Mouse (Mus musculus) liver, adult 2 months (tissue): ENCODE measurements at regions not wholly inside any gene's neighbourhood (a gene's known extent, or its start where the extent isn't known, plus 50 kb on each side); places are given as distances from the start of the nearest gene placed in this dataset.

ENCODE experiments used
- DNase-seq: peaks from one replicate; pipeline ENCODE4 v3.0.0-alpha.2; 2011; ENCODE audit warnings: low read depth, low spot score; ENCODE audit errors: extremely low read depth
- H3K27ac ChIP-seq: fragments of 200-500 bp; replicated peaks from 2 replicates; pipeline ENCODE4 v1.5.1; 2012; ENCODE audit warnings: low read depth, mild to moderate bottlenecking, control low read depth, inconsistent platforms, low read length; ENCODE audit not compliant: insufficient read depth
- H3K27me3 ChIP-seq: fragments of 200-500 bp; 2 replicates; pipeline ENCODE4 v1.6.1; 2012; ENCODE audit warnings: mild to moderate bottlenecking, moderate library complexity, low read length, inconsistent platforms; ENCODE audit not compliant: control insufficient read depth, insufficient read depth
- H3K36me3 ChIP-seq: fragments of 200-500 bp; 2 replicates; pipeline ENCODE4 v1.6.1; 2012; ENCODE audit warnings: low read length, inconsistent platforms; ENCODE audit not compliant: control insufficient read depth, insufficient read depth
- H3K4me1 ChIP-seq: fragments of 200-500 bp; 2 replicates; pipeline ENCODE4 v1.6.1; 2011; ENCODE audit warnings: low read length; ENCODE audit not compliant: control insufficient read depth, insufficient read depth
- H3K4me3 ChIP-seq: fragments of 200-500 bp; 2 replicates; pipeline ENCODE4 v1.5.1; 2011; ENCODE audit warnings: low read depth, mild to moderate bottlenecking, control low read depth, low read length, moderate library complexity; ENCODE audit not compliant: insufficient read depth
- H3K79me2 ChIP-seq: fragments of 200-500 bp; 2 replicates; pipeline ENCODE4 v1.6.1; 2012; ENCODE audit warnings: inconsistent platforms, mild to moderate bottlenecking, low read length, moderate library complexity; ENCODE audit not compliant: control insufficient read depth, insufficient read depth
- H3K9ac ChIP-seq: fragments of 200-500 bp; 2 replicates; pipeline ENCODE4 v1.6.1; 2012; ENCODE audit warnings: low read depth, mild to moderate bottlenecking, control low read depth, inconsistent platforms, low read length
- CTCF ChIP-seq: fragments of 200-500 bp; IDR thresholded peaks from 2 replicates; pipeline ENCODE4 v1.5.1; 2011; ENCODE audit warnings: low read depth, low read length, control low read depth
- POLR2A ChIP-seq: fragments of 200-500 bp; IDR thresholded peaks from 2 replicates; pipeline ENCODE4 v1.6.1; 2011; ENCODE audit warnings: low read length, control low read depth; ENCODE audit not compliant: insufficient read depth; ENCODE audit errors: extremely low read depth
- WGBS: fragments of 180-500 bp; shearing (Covaris S2); methylation state at CpG from one replicate; pipeline ENCODE4 v1.1.7; 2018; 5-methylcytosine and 5-hydroxymethylcytosine counted together

DNA sequence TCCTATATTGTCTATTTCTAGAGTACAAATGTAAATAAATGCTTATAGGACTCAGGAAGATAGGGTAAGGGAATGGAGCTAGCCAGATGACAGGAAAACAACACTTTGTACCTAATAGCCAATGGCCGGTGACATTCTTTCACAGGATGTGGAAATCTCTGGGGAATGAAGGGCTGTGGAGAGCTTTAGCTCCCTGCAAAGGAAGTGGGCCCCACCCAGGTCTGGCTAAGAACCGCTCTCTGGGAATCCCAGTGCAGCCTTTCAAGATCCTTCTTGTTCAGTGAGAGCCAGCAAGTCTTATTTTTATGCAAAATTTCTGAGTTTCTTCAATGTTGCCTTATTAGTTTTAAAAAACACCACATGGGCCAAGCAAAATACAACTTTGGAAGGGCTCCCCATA is 54.7 kb upstream of the Pappa2 start:
- Histone ChIP-seq H3K4me1 (no peaks in the 10 kb centered on the region), H3K9ac (no peak overlapping the region), H3K36me3 (no peaks in the 10 kb centered on the region), H3K27me3 (no peaks in the 10 kb centered on the region), H3K4me3 (no peak overlapping the region), H3K79me2 (no peaks in the 10 kb centered on the region), H3K27ac (no peak overlapping the region)
- no peak for TF ChIP-seq POLR2A
- no peak for TF ChIP-seq CTCF
- no peak for DNase-seq
- 73% methylated on average over 2 of the region's 2 CpGs for WGBS

GRCm38 (mm10) chr1:159036371-159036770 is 56.1 kb upstream of the Pappa2 start:
- Histone ChIP-seq H3K36me3 (no peaks in the 10 kb centered on the region), H3K4me1 (no peaks in the 10 kb centered on the region), H3K79me2 (no peaks in the 10 kb centered on the region), H3K27ac (no peak overlapping the region), H3K27me3 (no peaks in the 10 kb centered on the region), H3K9ac (no peak overlapping the region), H3K4me3 (no peak overlapping the region)
- WGBS = 70% methylated on average over 6 of the region's 6 CpGs
- no peak for TF ChIP-seq CTCF
- TF ChIP-seq POLR2A = no peak
- DNase-seq = no peak

- Histone ChIP-seq H3K4me1 (no peaks in the 10 kb centered on the region), H3K27ac (no peak overlapping the region), H3K9ac (no peak overlapping the region), H3K27me3 (no peaks in the 10 kb centered on the region), H3K79me2 (no peaks in the 10 kb centered on the region), H3K4me3 (no peak overlapping the region), H3K36me3 (no peaks in the 10 kb centered on the region)
- WGBS = 61% methylated on average over 4 of the region's 4 CpGs
- no peak for TF ChIP-seq CTCF
- no peak for TF ChIP-seq POLR2A
- no peak for DNase-seq
These were observed 65.6 kb upstream of the Pappa2 start for GRCm38 (mm10) chr1:159045870-159046385.

GRCm38 (mm10) chr1:159065024-159065423 is 84.7 kb upstream of the Pappa2 start:
- no peak overlapping the region for H3K9ac ChIP-seq
- no peaks in the 10 kb centered on the region for H3K36me3 ChIP-seq
- no peak for TF ChIP-seq CTCF
- TF ChIP-seq POLR2A = no peak
- no peak for DNase-seq
- H3K79me2 ChIP-seq = no peaks in the 10 kb centered on the region
- H3K27ac ChIP-seq = no peak overlapping the region
- 32% methylated on average over 1 of the region's 1 CpGs for WGBS
- no peaks in the 10 kb centered on the region for H3K4me1 ChIP-seq
- H3K27me3 ChIP-seq = no peaks in the 10 kb centered on the region
- no peak overlapping the region for H3K4me3 ChIP-seq

GRCm38 (mm10) chr1:159099205-159099604 is 118.9 kb upstream of the Pappa2 start:
- no peaks in the 10 kb centered on the region for H3K36me3 ChIP-seq
- no peak for DNase-seq
- no peaks in the 10 kb centered on the region for H3K79me2 ChIP-seq
- no peak overlapping the region for H3K9ac ChIP-seq
- WGBS = 76% methylated on average over 2 of the region's 2 CpGs
- H3K27me3 ChIP-seq = no peaks in the 10 kb centered on the region
- H3K4me3 ChIP-seq = no peak overlapping the region
- no peaks in the 10 kb centered on the region for H3K4me1 ChIP-seq
- no peak for TF ChIP-seq POLR2A
- no peak for TF ChIP-seq CTCF
- no peak overlapping the region for H3K27ac ChIP-seq

DNA sequence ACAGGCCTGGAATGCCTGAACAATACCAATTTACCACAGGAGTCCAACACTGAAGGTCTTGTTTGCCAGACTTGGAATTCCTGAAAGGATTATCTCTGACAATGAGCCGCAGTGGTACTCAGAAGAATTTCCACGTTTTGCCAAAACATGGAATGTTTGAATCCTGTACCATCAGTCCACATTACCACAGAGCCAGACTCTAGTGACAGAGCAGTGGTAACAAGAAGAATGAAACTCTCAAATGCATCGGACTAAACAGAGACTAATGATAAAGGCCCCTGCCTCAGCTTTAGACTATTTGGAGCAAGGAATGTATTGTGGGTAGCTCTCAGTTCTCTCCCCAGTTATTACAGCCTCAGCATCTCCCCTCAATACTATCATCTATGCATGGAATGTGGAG is 109.9 kb upstream of the Cop1 start:
- peaks cover 3% of the 10 kb centered on the region; the same call in 1 of the 2 replicates for H3K4me1 ChIP-seq
- DNase-seq = no peak
- H3K4me3 ChIP-seq = no peak overlapping the region
- H3K79me2 ChIP-seq = no peaks in the 10 kb centered on the region
- no peaks in the 10 kb centered on the region for H3K36me3 ChIP-seq
- H3K27ac ChIP-seq = no peak overlapping the region
- TF ChIP-seq POLR2A (no peak), CTCF (no peak)
- no peaks in the 10 kb centered on the region for H3K27me3 ChIP-seq
- 85% methylated on average over 3 of the region's 3 CpGs for WGBS
- no peak overlapping the region for H3K9ac ChIP-seq
